Mouse (Mus musculus): ENCODE measurements at regions not wholly inside any gene's neighbourhood (a gene's known extent, or its start where the extent isn't known, plus 50 kb on each side); places are given as distances from the start of the nearest gene placed in this dataset.

- no peak for ATAC-seq (ENCODE audit: low FRiP score, low read depth)
- 77% methylated on average over 3 of the region's 3 CpGs for WGBS
Observed at GRCm38 (mm10) chr5:64732356-64732755, 70.8 kb upstream of the Klf3 start.

GRCm38 (mm10) chr5:64736985-64737384, 66.2 kb upstream of the Klf3 start:
- H3K4me1 ChIP-seq (ENCODE audit: control insufficient read depth, insufficient read depth, low read length): peaks cover 27% of the 10 kb centered on the region
- no peak overlapping the region for H3K9ac ChIP-seq (ENCODE audit: low read depth, low read length, severe bottlenecking)
- no peaks in the 10 kb centered on the region for H3K36me3 ChIP-seq (ENCODE audit: control insufficient read depth, insufficient read depth, low read length)
- ATAC-seq (ENCODE audit: low FRiP score, low read depth) (no peak), DNase-seq (ENCODE audit: low spot score) (no peak)
- H3K4me2 ChIP-seq (replicated peaks; ENCODE audit: low read depth, low read length, severe bottlenecking): no peak overlapping the region
- H3K27me3 ChIP-seq (ENCODE audit: control insufficient read depth, insufficient read depth, low read length): no peaks in the 10 kb centered on the region
- no peak for TF ChIP-seq POLR2A (IDR thresholded peaks at IDR 0.05; ENCODE audit: borderline replicate concordance, extremely low read depth, insufficient read depth, insufficient read length)
- H3K27ac ChIP-seq (replicated peaks; ENCODE audit: low read depth, low read length): no peak overlapping the region
- H3K4me3 ChIP-seq (replicated peaks; ENCODE audit: low read length): no peak overlapping the region
- no peaks in the 10 kb centered on the region for H3K9me3 ChIP-seq (ENCODE audit: control insufficient read depth, low read length)

More at GRCm38 (mm10) chr5:64732356-64732755, 70.8 kb upstream of the Klf3 start:
- no peak for TF ChIP-seq POLR2A (IDR thresholded peaks at IDR 0.05; ENCODE audit: borderline replicate concordance, extremely low read depth, insufficient read depth, insufficient read length)
- Histone ChIP-seq H3K27ac (replicated peaks; ENCODE audit: low read depth, low read length) (no peak overlapping the region), H3K4me1 (ENCODE audit: control insufficient read depth, insufficient read depth, low read length) (no peaks in the 10 kb centered on the region), H3K27me3 (ENCODE audit: control insufficient read depth, insufficient read depth, low read length) (no peaks in the 10 kb centered on the region), H3K9me3 (ENCODE audit: control insufficient read depth, low read length) (no peaks in the 10 kb centered on the region), H3K4me3 (replicated peaks; ENCODE audit: low read length) (no peak overlapping the region), H3K4me2 (replicated peaks; ENCODE audit: low read depth, low read length, severe bottlenecking) (no peak overlapping the region), H3K36me3 (ENCODE audit: control insufficient read depth, insufficient read depth, low read length) (no peaks in the 10 kb centered on the region), H3K9ac (ENCODE audit: low read depth, low read length, severe bottlenecking) (no peak overlapping the region)
- no peak for DNase-seq (ENCODE audit: low spot score)

DNA sequence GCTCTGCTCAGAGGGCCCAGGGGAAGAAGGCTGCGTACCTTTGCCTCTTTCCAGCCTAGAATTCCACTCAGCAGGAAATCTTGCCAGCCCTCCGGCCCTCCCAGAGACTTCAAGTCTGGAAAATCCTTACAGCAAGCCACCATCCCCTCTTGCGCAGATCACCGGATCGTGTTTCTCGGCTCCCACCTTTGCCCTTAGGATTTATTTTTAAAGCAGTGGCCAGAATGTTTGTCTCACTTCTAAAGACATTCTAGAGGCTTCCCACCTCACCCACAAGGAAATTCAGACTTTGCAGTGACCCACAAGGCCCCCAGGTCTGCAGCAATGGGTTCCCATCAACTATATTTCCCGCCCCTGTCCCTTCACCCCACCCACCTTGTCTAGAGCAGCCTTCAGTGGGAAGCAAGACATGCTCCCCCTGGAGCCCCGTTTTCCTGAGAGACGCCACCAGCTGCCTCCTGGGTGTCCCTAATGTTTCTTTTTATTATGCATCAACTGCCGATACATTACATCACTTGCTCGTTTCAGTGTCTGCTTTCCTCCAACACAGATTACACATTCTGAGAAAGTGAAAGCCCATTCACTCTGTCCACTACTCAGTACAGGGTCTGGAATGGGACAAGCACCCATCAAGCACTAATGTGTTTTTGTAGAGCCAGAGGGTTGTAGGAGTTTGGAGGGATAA, 65.0 kb upstream of the Klf3 start:
- H3K27ac ChIP-seq (replicated peaks; ENCODE audit: low read depth, low read length): peak overlapping the region; percentile 43
- no peaks in the 10 kb centered on the region for H3K27me3 ChIP-seq (ENCODE audit: control insufficient read depth, insufficient read depth, low read length)
- no peaks in the 10 kb centered on the region for H3K9me3 ChIP-seq (ENCODE audit: control insufficient read depth, low read length)
- H3K4me1 ChIP-seq (ENCODE audit: control insufficient read depth, insufficient read depth, low read length): peaks cover 27% of the 10 kb centered on the region
- H3K4me2 ChIP-seq (replicated peaks; ENCODE audit: low read depth, low read length, severe bottlenecking): peak overlapping the region; percentile 25; the same call in 1 of the 2 replicates
- H3K4me3 ChIP-seq (replicated peaks; ENCODE audit: low read length): no peak overlapping the region
- ATAC-seq (ENCODE audit: low FRiP score, low read depth) (0 out of 2 replicates have a peak, but pooled peaks have one; percentile 14), DNase-seq (ENCODE audit: low spot score) (peak; percentile 28)
- H3K36me3 ChIP-seq (ENCODE audit: control insufficient read depth, insufficient read depth, low read length): no peaks in the 10 kb centered on the region
- WGBS: 22% methylated on average over 11 of the region's 11 CpGs
- no peak overlapping the region for H3K9ac ChIP-seq (ENCODE audit: low read depth, low read length, severe bottlenecking)
- no peak for TF ChIP-seq POLR2A (IDR thresholded peaks at IDR 0.05; ENCODE audit: borderline replicate concordance, extremely low read depth, insufficient read depth, insufficient read length)

DNA sequence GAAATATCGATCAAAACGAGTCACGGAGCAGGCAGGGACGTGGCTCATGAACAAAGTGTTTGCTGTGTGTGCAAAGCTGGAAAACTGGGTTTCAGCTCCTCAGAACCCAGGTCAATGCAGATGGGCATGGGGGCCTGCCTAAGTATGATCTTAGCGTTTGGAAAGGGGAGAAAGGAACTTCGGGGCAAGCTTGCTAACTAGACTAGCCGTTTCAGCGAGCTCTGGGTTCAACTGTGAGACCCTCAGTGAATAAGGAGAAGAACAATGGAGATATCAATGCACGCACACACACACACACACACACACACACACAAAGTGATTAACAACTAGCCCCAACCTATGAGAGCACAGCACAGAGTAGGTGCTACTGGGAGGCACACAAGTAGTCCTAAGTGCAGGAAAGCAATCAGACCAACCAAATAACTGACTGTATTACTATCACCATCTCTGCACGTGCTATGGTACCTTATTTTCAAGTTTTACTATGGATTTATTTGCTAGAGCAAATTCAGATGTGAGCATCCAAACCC, 64.3 kb upstream of the Klf3 start:
- Histone ChIP-seq H3K27ac (replicated peaks; ENCODE audit: low read depth, low read length) (peak overlapping the region; percentile 58; the same call in 1 of the 2 replicates), H3K4me3 (replicated peaks; ENCODE audit: low read length) (no peak overlapping the region), H3K36me3 (ENCODE audit: control insufficient read depth, insufficient read depth, low read length) (no peaks in the 10 kb centered on the region), H3K4me1 (ENCODE audit: control insufficient read depth, insufficient read depth, low read length) (peaks cover 27% of the 10 kb centered on the region), H3K9me3 (ENCODE audit: control insufficient read depth, low read length) (no peaks in the 10 kb centered on the region), H3K27me3 (ENCODE audit: control insufficient read depth, insufficient read depth, low read length) (no peaks in the 10 kb centered on the region), H3K9ac (ENCODE audit: low read depth, low read length, severe bottlenecking) (no peak overlapping the region), H3K4me2 (replicated peaks; ENCODE audit: low read depth, low read length, severe bottlenecking) (peak overlapping the region; percentile 25; the same call in 1 of the 2 replicates)
- ATAC-seq (ENCODE audit: low FRiP score, low read depth) (no peak), DNase-seq (ENCODE audit: low spot score) (no peak)
- TF ChIP-seq POLR2A (IDR thresholded peaks at IDR 0.05; ENCODE audit: borderline replicate concordance, extremely low read depth, insufficient read depth, insufficient read length): no peak
- 43% methylated on average over 10 of the region's 10 CpGs for WGBS

- DNase-seq (ENCODE audit: low spot score) (peak; percentile 73), ATAC-seq (ENCODE audit: low FRiP score, low read depth) (peak; percentile 53)
Observed at GRCm38 (mm10) chr5:64739311-64740261, 63.6 kb upstream of the Klf3 start.

More at GRCm38 (mm10) chr5:64739311-64740261, 63.6 kb upstream of the Klf3 start:
- H3K36me3 ChIP-seq (ENCODE audit: control insufficient read depth, insufficient read depth, low read length): no peaks in the 10 kb centered on the region
- WGBS: 11% methylated on average over 15 of the region's 15 CpGs
- peak overlapping the region; percentile 58 for H3K27ac ChIP-seq (replicated peaks; ENCODE audit: low read depth, low read length)
- TF ChIP-seq POLR2A (IDR thresholded peaks at IDR 0.05; ENCODE audit: borderline replicate concordance, extremely low read depth, insufficient read depth, insufficient read length): no peak
- H3K9ac ChIP-seq (ENCODE audit: low read depth, low read length, severe bottlenecking): no peak overlapping the region
- H3K4me1 ChIP-seq (ENCODE audit: control insufficient read depth, insufficient read depth, low read length): peaks cover 27% of the 10 kb centered on the region
- no peaks in the 10 kb centered on the region for H3K27me3 ChIP-seq (ENCODE audit: control insufficient read depth, insufficient read depth, low read length)
- H3K4me2 ChIP-seq (replicated peaks; ENCODE audit: low read depth, low read length, severe bottlenecking): 0 out of 2 replicates have a peak overlapping the region, but pooled peaks have one; percentile 25
- H3K4me3 ChIP-seq (replicated peaks; ENCODE audit: low read length): no peak overlapping the region
- no peaks in the 10 kb centered on the region for H3K9me3 ChIP-seq (ENCODE audit: control insufficient read depth, low read length)
